Mouse (Mus musculus) forebrain, embryonic 15.5 days (tissue): Measurements from ENCODE around the gene Lyrm2. TPM values are rescaled to one million over a fixed set of nuclear protein-coding genes. Genes with fewer than 3 reads are reported as not detected.
A peak's percentile ranks its signal among the peaks of the same experiment; 100 is the strongest.

Source experiments
- ATAC-seq: fragments of 200-750 bp; cut with Nextera tagmentation; replicated peaks from 2 replicates; pipeline ENCODE4 v1.8.0; 2017; ENCODE audit warnings: mild to moderate bottlenecking, moderate TSS enrichment, moderate library complexity
- H3K27ac ChIP-seq: fragments of 300-500 bp; sonication (generic); replicated peaks from 2 replicates; pipeline ENCODE4 v1.5.1; 2015; ENCODE audit warnings: mild to moderate bottlenecking, inconsistent platforms
- H3K27me3 ChIP-seq: fragments of 300-500 bp; sonication (generic); 2 replicates; pipeline ENCODE4 v1.6.1; 2015; ENCODE audit warnings: inconsistent platforms
- H3K36me3 ChIP-seq: fragments of 300-500 bp; sonication (generic); 2 replicates; pipeline ENCODE4 v1.6.1; 2015; ENCODE audit warnings: mild to moderate bottlenecking, inconsistent platforms
- H3K4me1 ChIP-seq: fragments of 300-500 bp; sonication (generic); 2 replicates; pipeline ENCODE4 v1.6.1; 2015; ENCODE audit warnings: inconsistent platforms
- H3K4me2 ChIP-seq: fragments of 300-500 bp; sonication (generic); replicated peaks from 2 replicates; pipeline ENCODE4 v1.6.1; 2015; ENCODE audit warnings: mild to moderate bottlenecking, inconsistent platforms
- H3K4me3 ChIP-seq: fragments of 300-500 bp; sonication (generic); 2 replicates; pipeline ENCODE4 v1.5.1; 2015; ENCODE audit warnings: mild to moderate bottlenecking, inconsistent platforms
- H3K9ac ChIP-seq: fragments of 300-500 bp; sonication (generic); replicated peaks from 2 replicates; pipeline ENCODE4 v1.6.1; 2015; ENCODE audit warnings: mild to moderate bottlenecking, inconsistent platforms
- H3K9me3 ChIP-seq: fragments of 300-500 bp; sonication (generic); 2 replicates; pipeline ENCODE4 v1.6.1; 2016; ENCODE audit warnings: inconsistent platforms
- WGBS: fragments of 180-500 bp; shearing (Covaris S2); methylation state at CpG from one replicate; pipeline ENCODE4 v1.1.7; 2015; ENCODE audit warnings: mixed read lengths; 5-methylcytosine and 5-hydroxymethylcytosine counted together
- polyA plus RNA-seq: library from polyadenylated mRNA; unstranded; fragments of >200 nt; fragmentation: Nextera tagmentation; extraction: Ambion mirVana; gene quantifications from 2 replicates; pipeline ENCODE4 v1.2.1, GENCODE M21; 2015

Gene Lyrm2
- polyA plus RNA-seq, 1 experiment from 2014 or later = 136 TPM

- no peak for ATAC-seq
- WGBS = 92% methylated on average over 3 of the region's 3 CpGs
- H3K27ac ChIP-seq = no peak overlapping the region
- no peak overlapping the region for H3K9ac ChIP-seq
- no peaks in the 10 kb centered on the region for H3K9me3 ChIP-seq
- no peak overlapping the region for H3K4me2 ChIP-seq
- H3K4me3 ChIP-seq = no peak overlapping the region
- no peaks in the 10 kb centered on the region for H3K27me3 ChIP-seq
- peaks cover 9% of the 10 kb centered on the region for H3K36me3 ChIP-seq
- 0 out of 2 replicates have a peak, but pooled peaks cover 3% of the 10 kb centered on the region for H3K4me1 ChIP-seq
These were observed 20.6 kb downstream of the Lyrm2 start for GRCm38 (mm10) chr4:32820676-32821075.

DNA sequence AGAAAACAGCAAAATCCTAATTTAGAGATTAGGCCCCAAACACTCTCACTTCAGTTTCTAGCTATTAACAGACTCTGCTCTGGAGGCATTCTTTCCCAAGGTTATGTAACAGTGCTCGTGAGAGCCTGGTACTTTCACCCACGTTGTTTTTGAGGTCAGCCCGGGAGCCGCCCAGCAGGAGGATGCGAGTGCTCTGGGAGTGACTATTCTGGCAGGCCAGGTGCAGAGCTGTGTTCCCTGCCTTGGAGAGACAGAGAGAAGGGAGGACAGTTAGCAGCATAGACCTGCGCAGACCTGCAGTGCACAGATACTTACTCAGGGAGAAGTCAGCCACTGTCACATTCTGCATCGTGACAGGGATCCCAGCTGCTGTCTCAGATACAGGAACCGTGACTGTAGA is 24.2 kb downstream of the Lyrm2 start:
- peaks cover 5% of the 10 kb centered on the region; the same call in 1 of the 2 replicates for H3K36me3 ChIP-seq

DNA sequence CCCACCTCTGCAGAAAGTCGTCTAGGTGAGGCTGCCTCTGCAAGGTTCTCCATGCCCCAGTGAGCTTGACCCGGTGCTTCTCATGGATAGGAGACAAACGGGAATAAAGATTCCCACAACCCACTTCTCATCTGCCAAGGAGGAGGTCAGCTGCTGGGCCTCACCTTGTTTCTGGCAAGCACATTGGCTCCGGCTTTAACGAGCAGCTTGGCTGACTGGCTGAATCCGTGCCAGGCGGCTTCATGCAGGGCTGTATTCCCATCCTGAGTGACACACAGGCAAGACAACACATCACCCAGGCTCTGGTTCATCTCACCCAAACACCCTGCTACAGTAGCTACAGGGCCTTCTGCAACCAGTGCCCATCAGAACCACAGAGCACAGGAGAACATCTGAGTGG is 26.9 kb downstream of the Lyrm2 start:
- no peak overlapping the region for H3K4me2 ChIP-seq
- no peaks in the 10 kb centered on the region for H3K27me3 ChIP-seq
- H3K27ac ChIP-seq = peak overlapping the region; percentile 58
- H3K4me1 ChIP-seq = peaks cover 16% of the 10 kb centered on the region
- 28% methylated on average over 7 of the region's 7 CpGs for WGBS
- H3K9ac ChIP-seq = no peak overlapping the region
- ATAC-seq = peak; percentile 57
- H3K36me3 ChIP-seq = no peaks in the 10 kb centered on the region; the same call in 1 of the 2 replicates
- no peaks in the 10 kb centered on the region for H3K9me3 ChIP-seq
- no peak overlapping the region for H3K4me3 ChIP-seq

More for the DNA sequence above, 24.2 kb downstream of the Lyrm2 start:
- Histone ChIP-seq H3K27me3 (no peaks in the 10 kb centered on the region), H3K4me3 (no peak overlapping the region), H3K9me3 (no peaks in the 10 kb centered on the region), H3K27ac (no peak overlapping the region), H3K4me1 (peaks cover 16% of the 10 kb centered on the region), H3K4me2 (no peak overlapping the region), H3K9ac (no peak overlapping the region)
- WGBS = 71% methylated on average over 8 of the region's 8 CpGs
- ATAC-seq = no peak

DNA sequence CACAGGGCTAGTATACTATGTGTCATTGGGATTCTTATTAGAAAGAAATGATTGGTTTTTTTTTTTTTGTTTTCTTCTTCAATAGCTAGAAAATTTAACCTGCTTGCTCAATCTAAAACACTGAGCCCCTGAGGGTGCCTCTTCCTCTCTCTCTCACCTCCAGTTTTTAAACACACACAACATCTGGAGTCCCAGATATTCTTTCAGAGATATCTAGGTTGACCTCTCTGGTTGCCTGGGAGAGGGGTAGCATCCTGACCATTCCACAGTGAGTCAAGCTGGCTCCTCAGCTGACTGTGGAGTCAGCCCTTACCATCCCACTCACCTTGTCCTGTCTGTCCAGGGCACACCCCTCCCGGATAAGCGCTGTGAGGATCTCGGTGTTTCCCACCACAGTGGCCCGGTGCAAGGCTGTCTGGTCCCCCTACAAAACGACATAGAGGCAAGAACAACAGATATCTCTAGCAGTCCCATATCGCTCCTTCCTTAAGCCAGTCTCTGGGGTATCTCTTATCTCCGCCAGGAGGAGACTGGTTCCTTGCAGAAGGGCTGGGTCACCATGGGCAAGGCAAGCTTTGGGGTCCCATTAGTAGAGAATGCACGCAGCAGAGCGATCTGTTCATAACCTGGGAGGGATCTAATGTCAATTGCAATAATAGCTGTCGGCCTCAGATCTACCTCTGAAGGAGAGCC is 28.5 kb downstream of the Lyrm2 start:
- H3K4me1 ChIP-seq = peaks cover 19% of the 10 kb centered on the region
- WGBS = 92% methylated on average over 10 of the region's 10 CpGs
- no peaks in the 10 kb centered on the region for H3K9me3 ChIP-seq
- no peak overlapping the region for H3K27ac ChIP-seq
- no peak overlapping the region for H3K4me2 ChIP-seq
- H3K36me3 ChIP-seq = no peaks in the 10 kb centered on the region
- H3K9ac ChIP-seq = no peak overlapping the region
- H3K4me3 ChIP-seq = no peak overlapping the region
- ATAC-seq = no peak
- no peaks in the 10 kb centered on the region for H3K27me3 ChIP-seq

- 79% methylated on average over 10 of the region's 10 CpGs for WGBS
- Histone ChIP-seq H3K27ac (no peak overlapping the region), H3K27me3 (no peaks in the 10 kb centered on the region), H3K4me3 (no peak overlapping the region), H3K9me3 (no peaks in the 10 kb centered on the region), H3K36me3 (no peaks in the 10 kb centered on the region), H3K4me2 (no peak overlapping the region), H3K4me1 (peaks cover 22% of the 10 kb centered on the region), H3K9ac (no peak overlapping the region)
- no peak for ATAC-seq
These were observed 29.3 kb downstream of the Lyrm2 start for GRCm38 (mm10) chr4:32829316-32829715.

DNA sequence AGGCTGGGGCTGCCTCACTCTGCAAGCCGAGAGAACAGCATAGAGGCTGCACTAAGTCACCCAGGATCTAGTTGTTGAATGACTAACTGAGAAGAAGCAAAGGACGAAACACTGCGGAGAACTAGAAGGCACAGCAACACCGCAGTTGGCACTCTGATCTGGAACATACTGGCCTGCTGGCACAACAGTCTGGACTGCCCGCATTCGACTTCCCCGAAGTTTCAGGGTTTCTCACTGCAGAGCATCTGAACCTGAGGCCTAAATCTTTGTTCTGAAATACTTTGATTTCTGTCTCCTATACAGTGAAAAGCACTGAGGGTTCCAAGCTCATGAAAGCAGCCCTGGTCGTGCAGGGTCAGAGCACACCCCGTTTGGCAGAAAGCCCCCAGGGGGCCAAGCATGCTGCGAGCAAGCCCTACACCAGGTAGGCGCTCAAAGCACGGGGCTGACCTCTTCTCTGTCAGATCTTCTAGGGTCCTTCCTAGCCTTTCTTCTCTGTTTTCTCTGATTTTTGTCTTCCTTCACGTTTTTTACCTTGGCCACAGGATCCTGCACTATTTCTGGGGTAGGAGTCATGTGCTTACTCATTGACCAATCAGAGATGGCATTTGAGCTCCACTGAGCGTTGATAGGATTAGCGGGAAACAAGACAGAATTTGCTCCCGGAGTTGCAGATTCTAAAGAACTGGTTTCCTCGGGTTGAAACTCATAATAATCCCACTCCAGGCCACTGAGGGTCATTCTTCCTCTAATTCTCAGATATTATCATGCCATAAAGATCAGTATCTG is 33.6 kb downstream of the Lyrm2 start:
- peak overlapping the region; percentile 35 for H3K4me3 ChIP-seq
- peaks cover 13% of the 10 kb centered on the region for H3K4me1 ChIP-seq
- no peaks in the 10 kb centered on the region for H3K27me3 ChIP-seq
- H3K36me3 ChIP-seq = no peaks in the 10 kb centered on the region
- H3K9ac ChIP-seq = no peak overlapping the region
- H3K27ac ChIP-seq = no peak overlapping the region
- peak; percentile 74 for ATAC-seq
- H3K9me3 ChIP-seq = no peaks in the 10 kb centered on the region
- H3K4me2 ChIP-seq = peak overlapping the region; percentile 51
- 44% methylated on average over 17 of the region's 17 CpGs for WGBS

DNA sequence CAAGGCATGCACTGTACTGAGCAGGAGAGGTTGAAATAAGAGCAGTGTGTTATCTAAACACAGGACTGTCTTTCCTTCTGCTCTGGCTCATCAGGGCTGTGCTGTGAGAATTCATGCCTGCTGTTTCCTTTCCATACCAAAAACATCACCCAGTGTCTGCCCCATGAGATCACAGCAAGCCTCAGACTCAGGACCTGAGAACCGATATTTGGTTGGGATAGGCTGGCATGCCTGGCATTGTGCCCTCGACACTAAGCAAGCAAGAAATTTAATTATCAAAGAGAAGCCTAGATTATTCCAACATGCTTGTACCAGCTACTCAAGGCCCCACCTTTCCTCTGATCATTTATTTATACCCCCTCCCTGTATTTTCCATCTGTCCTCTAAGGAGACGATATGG is 34.5 kb downstream of the Lyrm2 start:
- Histone ChIP-seq H3K9ac (no peak overlapping the region), H3K36me3 (no peaks in the 10 kb centered on the region), H3K27ac (no peak overlapping the region), H3K9me3 (no peaks in the 10 kb centered on the region), H3K4me2 (no peak overlapping the region), H3K4me3 (no peak overlapping the region), H3K27me3 (no peaks in the 10 kb centered on the region), H3K4me1 (peaks cover 13% of the 10 kb centered on the region)
- 0 out of 2 replicates have a peak, but pooled peaks have one; percentile 17 for ATAC-seq
- 54% methylated on average over 3 of the region's 3 CpGs for WGBS

DNA sequence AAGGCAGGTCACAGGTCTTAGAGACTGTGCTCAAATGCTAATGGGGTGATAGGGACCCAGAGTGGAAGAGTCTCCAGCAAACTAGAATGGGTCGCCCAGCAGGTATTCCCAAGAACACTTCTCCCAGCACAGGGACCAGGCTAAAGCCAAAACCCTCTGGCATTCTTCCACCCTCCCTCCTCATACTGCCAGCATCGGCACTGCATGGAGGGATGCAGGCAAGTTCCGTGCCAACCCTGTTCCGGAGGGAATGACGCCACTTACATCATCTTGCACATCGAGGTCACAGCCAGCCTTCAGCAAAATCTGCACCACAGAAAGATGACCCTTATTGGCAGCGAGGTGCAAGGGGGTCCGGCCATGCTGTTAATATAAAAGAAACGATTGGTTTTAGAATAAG is 36.0 kb downstream of the Lyrm2 start:
- Histone ChIP-seq H3K27ac (no peak overlapping the region), H3K27me3 (no peaks in the 10 kb centered on the region), H3K9me3 (no peaks in the 10 kb centered on the region), H3K4me1 (peaks cover 13% of the 10 kb centered on the region), H3K9ac (no peak overlapping the region), H3K4me2 (no peak overlapping the region), H3K36me3 (no peaks in the 10 kb centered on the region), H3K4me3 (no peak overlapping the region)
- 76% methylated on average over 9 of the region's 9 CpGs for WGBS
- ATAC-seq = no peak

DNA sequence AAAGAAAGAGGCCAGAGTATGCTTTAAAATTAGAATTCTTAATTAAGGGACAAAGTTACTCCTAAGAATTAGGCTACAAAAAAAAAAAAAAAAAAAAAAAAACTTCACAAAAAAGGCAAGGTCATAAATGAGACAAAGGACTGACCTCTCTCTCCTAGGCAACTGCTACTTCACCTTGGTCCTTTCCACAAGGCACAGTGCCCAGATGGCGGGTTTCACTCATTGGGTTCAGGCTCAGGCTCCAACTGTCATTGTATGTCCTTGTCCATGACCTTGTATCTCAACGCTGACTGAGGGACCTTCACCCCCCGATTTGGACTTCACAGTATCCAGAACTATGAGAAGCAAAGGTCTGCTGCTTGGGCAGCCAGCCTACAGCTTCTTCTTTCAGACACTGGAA is 38.3 kb downstream of the Lyrm2 start:
- no peak for ATAC-seq

More for the DNA sequence above, 38.3 kb downstream of the Lyrm2 start:
- Histone ChIP-seq H3K9me3 (no peaks in the 10 kb centered on the region), H3K4me3 (no peak overlapping the region), H3K27me3 (no peaks in the 10 kb centered on the region), H3K4me2 (no peak overlapping the region), H3K36me3 (no peaks in the 10 kb centered on the region), H3K27ac (no peak overlapping the region), H3K4me1 (peaks cover 10% of the 10 kb centered on the region), H3K9ac (no peak overlapping the region)
- 82% methylated on average over 3 of the region's 3 CpGs for WGBS

Other genes starting within 250 kb of the Lyrm2 start
- gene Gja10, start 197.5 kb upstream of the Lyrm2 start, polyA plus RNA-seq = not detected in 2 replicates
- 54.7 and 55.3 TPM in 2 replicates for gene Casp8ap2, start 184.8 kb upstream of the Lyrm2 start, polyA plus RNA-seq
- gene Mdn1, start 143.1 kb upstream of the Lyrm2 start, polyA plus RNA-seq = 17.4 and 19.0 TPM in 2 replicates
- gene Ankrd6, start 150.6 kb downstream of the Lyrm2 start, polyA plus RNA-seq = 35.9 and 36.0 TPM in 2 replicates
- gene Rragd, start 182.8 kb downstream of the Lyrm2 start, polyA plus RNA-seq = 23.7 and 26.6 TPM in 2 replicates
- 46.0 and 49.2 TPM in 2 replicates for gene Ube2j1, start 231.2 kb downstream of the Lyrm2 start, polyA plus RNA-seq